8 mouse cellular contexts compared by ENCODE assay signal in the genomic region with DNA sequence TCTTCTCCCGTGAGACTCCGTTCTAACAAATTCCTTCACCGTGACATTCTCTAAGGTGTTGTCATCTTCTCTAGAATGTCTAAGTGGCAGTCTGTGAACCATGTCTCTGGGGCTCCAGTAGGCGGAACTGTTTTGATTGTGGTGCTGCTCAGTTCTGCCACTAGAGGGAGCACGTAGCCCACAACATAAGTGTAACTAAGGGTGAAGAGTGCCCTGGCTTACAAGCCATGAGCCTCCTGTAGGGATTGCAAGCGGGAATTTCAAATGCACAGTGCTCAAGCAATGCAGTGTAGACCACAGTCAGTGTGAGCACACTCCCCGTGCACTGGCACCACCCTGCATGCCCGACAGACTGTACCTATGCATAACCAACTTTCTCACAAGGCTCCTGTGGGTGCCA. TPM values are rescaled to one million over a fixed set of nuclear protein-coding genes. Genes with fewer than 3 reads are reported as not detected.
DNase-seq lines count a peak whose midpoint lies in the region; ATAC-seq lines count a peak whose summit lies in the region.

No protein-coding gene starts in this region.

- no peaks in the 10 kb centered on the region for H3K36me3 ChIP-seq in embryonic facial prominence, embryonic 15.5 days
- no peaks in the 10 kb centered on the region for H3K36me3 ChIP-seq in kidney, embryonic 14.5 days (ENCODE audit: control insufficient read depth, insufficient read depth, low read length)
- H3K36me3 ChIP-seq in limb, embryonic 13.5 days: no peaks in the 10 kb centered on the region

- H3K4me3 ChIP-seq in embryonic facial prominence, embryonic 15.5 days (replicated peaks): no peak overlapping the region
- no peak overlapping the region for H3K4me3 ChIP-seq in kidney, embryonic 14.5 days (ENCODE audit: low read length)
- H3K4me3 ChIP-seq in limb, embryonic 13.5 days: no peak overlapping the region

- DNase-seq in B cell, adult 2 months: peak; percentile 65
- DNase-seq in adrenal gland, postnatal 4 days (ENCODE audit: low spot score in 2 of 2): peak; percentile 21 to 57
- DNase-seq in heart, adult 9 months (ENCODE audit: low spot score in 2 of 2): peak; percentile 61 to 78
- peak; percentile 57 to 73 for DNase-seq in spleen, postnatal 4 days (ENCODE audit: low spot score in 2 of 2)

- no peaks in the 10 kb centered on the region for H3K27me3 ChIP-seq in embryonic facial prominence, embryonic 15.5 days
- no peaks in the 10 kb centered on the region for H3K27me3 ChIP-seq in kidney, embryonic 14.5 days (ENCODE audit: control insufficient read depth, insufficient read depth, low read length)
- H3K27me3 ChIP-seq in limb, embryonic 13.5 days: no peaks in the 10 kb centered on the region

- peak; percentile 61; the same call in 1 of the 2 replicates for ATAC-seq in embryonic facial prominence, embryonic 15.5 days (ENCODE audit: insufficient number of reproducible peaks, low FRiP score, low TSS enrichment, low read depth)
- peak; percentile 79 for ATAC-seq in kidney, embryonic 14.5 days (ENCODE audit: low FRiP score, low TSS enrichment)
- ATAC-seq in limb, embryonic 13.5 days (ENCODE audit: low FRiP score, low read depth): peak; percentile 69
- ATAC-seq in monocyte, adult 5-6 weeks (replicated peaks; ENCODE audit: insufficient number of reproducible peaks, low FRiP score, low TSS enrichment, poor library complexity, severe bottlenecking): peak; percentile 62

- no peak overlapping the region for H3K27ac ChIP-seq in embryonic facial prominence, embryonic 15.5 days (replicated peaks)
- H3K27ac ChIP-seq in kidney, embryonic 14.5 days (ENCODE audit: low read depth, low read length): no peak overlapping the region
- H3K27ac ChIP-seq in limb, embryonic 13.5 days: no peak overlapping the region

- no peak overlapping the region for H3K9ac ChIP-seq in embryonic facial prominence, embryonic 15.5 days
- no peak overlapping the region for H3K9ac ChIP-seq in kidney, embryonic 14.5 days (ENCODE audit: low read depth, low read length)
- no peak overlapping the region for H3K9ac ChIP-seq in limb, embryonic 13.5 days

- no peaks in the 10 kb centered on the region for H3K9me3 ChIP-seq in embryonic facial prominence, embryonic 15.5 days (replicated peaks)
- H3K9me3 ChIP-seq in kidney, embryonic 14.5 days (ENCODE audit: control insufficient read depth, low read length): no peaks in the 10 kb centered on the region
- no peaks in the 10 kb centered on the region for H3K9me3 ChIP-seq in limb, embryonic 13.5 days

- WGBS in embryonic facial prominence, embryonic 15.5 days: 7% methylated on average over 8 of the region's 8 CpGs
- 5% methylated on average over 8 of the region's 8 CpGs for WGBS in kidney, embryonic 14.5 days
- 10% methylated on average over 8 of the region's 8 CpGs for WGBS in limb, embryonic 13.5 days

- no peaks in the 10 kb centered on the region for H3K4me1 ChIP-seq in embryonic facial prominence, embryonic 15.5 days
- H3K4me1 ChIP-seq in kidney, embryonic 14.5 days (ENCODE audit: control insufficient read depth, insufficient read depth, low read length): no peaks in the 10 kb centered on the region
- no peaks in the 10 kb centered on the region for H3K4me1 ChIP-seq in limb, embryonic 13.5 days

- no peak overlapping the region for H3K4me2 ChIP-seq in embryonic facial prominence, embryonic 15.5 days (replicated peaks)
- H3K4me2 ChIP-seq in kidney, embryonic 14.5 days (replicated peaks; ENCODE audit: low read depth, low read length): no peak overlapping the region
- no peak overlapping the region for H3K4me2 ChIP-seq in limb, embryonic 13.5 days (replicated peaks)

RNA-seq across cellular contexts. Expression of a gene that starts 43.2 kb away (rescaled TPM):
- 10 to 100 TPM; 19.0 to 24.8 TPM for total RNA-seq in adrenal gland, postnatal 4 days (2021)
- polyA plus RNA-seq in embryonic facial prominence, embryonic 15.5 days (2015; fragmentation: Nextera tagmentation; extraction: Ambion mirVana): 11.2 and 12.4 TPM in 2 replicates
- 13.7 and 14.7 TPM in 2 replicates for polyA plus RNA-seq in kidney, embryonic 14.5 days (2014; fragmentation: Nextera tagmentation; extraction: Ambion mirVana)
- polyA plus RNA-seq in limb, embryonic 13.5 days (2015; fragmentation: Nextera tagmentation; extraction: Ambion mirVana): 10.2 and 11.5 TPM in 2 replicates
- 176 to 204 TPM (median 187 TPM) in 3 replicates for total RNA-seq in monocyte, adult 5-6 weeks (2017)
